Mouse (Mus musculus): Measurements from ENCODE around the gene Slitrk5. TPM values are rescaled to one million over a fixed set of nuclear protein-coding genes. Genes with fewer than 3 reads are reported as not detected.
A peak's percentile ranks its signal among the peaks of the same experiment; 100 is the strongest.
"Not testable (repeated sequence)": the region's sequence is repeated elsewhere in the genome, so short reads cannot be mapped to it uniquely, and the experiment has no call there.

The Slitrk5 gene
- total RNA-seq (2021) = 10 to 100 TPM; 70.2 to 71.7 TPM
- long read RNA-seq, experiment 1, full-length matches to known transcripts = 17 of 35 reads
- long read RNA-seq, experiment 1, partial matches to known transcripts = 0 of 35 reads
- long read RNA-seq, experiment 1, other reads (novel, unspliced or antisense) = 18 of 35 reads
- long read RNA-seq, experiment 2, full-length matches to known transcripts = 9 of 21 reads
- long read RNA-seq, experiment 2, partial matches to known transcripts = 0 of 21 reads
- long read RNA-seq, experiment 2, other reads (novel, unspliced or antisense) = 12 of 21 reads

DNA sequence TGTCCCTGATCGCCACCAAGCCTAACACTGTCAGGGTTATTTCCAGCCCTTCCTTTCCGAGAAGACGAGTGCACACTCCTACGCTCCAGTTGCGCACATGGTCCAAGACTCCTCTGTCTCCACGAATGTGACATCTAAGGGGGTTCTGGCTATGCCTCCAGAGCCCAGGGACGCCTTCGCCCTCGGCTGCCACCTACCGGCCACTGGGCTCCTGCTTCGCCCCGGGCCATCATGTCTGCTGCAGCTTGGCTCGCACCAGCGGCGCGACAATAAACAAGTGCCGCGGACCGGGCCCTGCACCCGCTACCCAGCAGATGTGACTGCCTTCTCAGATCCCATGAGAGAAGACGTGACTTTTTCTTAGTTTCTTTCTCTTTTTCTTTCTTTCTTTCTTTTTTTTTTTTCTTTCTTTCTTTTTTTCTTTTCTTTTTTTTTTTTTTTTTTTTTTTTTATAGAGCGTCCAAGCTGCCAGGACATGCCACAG is at the start of gene Slitrk5:
TSS of gene Slitrk5 (plus strand) at position 434 of the 484 bp plus-strand sequence.
- peak; percentile 96 to 97 for DNase-seq (ENCODE audit: low spot score in 2 of 2)

DNA sequence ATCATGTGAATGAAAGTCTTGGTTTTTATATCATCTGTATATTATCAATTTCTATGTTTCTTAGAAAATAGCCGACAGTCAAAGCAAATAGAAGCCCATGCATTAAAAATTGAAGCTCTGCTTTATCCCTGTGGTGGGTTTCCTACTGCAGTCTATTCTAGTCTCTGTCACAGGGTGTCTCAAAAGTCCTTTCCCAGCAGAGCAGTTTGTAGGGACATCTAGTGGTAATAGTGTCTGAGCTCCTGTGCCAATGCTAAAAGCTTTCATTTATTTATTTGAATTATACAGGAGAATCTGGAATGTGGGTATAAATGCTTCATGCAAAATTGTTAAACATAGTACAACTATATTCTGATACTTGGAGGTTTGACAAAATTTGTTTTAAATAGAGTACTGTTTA is 2.0 kb upstream of the Slitrk5 start:
- DNase-seq (ENCODE audit: low spot score in 2 of 2) = no peak

DNA sequence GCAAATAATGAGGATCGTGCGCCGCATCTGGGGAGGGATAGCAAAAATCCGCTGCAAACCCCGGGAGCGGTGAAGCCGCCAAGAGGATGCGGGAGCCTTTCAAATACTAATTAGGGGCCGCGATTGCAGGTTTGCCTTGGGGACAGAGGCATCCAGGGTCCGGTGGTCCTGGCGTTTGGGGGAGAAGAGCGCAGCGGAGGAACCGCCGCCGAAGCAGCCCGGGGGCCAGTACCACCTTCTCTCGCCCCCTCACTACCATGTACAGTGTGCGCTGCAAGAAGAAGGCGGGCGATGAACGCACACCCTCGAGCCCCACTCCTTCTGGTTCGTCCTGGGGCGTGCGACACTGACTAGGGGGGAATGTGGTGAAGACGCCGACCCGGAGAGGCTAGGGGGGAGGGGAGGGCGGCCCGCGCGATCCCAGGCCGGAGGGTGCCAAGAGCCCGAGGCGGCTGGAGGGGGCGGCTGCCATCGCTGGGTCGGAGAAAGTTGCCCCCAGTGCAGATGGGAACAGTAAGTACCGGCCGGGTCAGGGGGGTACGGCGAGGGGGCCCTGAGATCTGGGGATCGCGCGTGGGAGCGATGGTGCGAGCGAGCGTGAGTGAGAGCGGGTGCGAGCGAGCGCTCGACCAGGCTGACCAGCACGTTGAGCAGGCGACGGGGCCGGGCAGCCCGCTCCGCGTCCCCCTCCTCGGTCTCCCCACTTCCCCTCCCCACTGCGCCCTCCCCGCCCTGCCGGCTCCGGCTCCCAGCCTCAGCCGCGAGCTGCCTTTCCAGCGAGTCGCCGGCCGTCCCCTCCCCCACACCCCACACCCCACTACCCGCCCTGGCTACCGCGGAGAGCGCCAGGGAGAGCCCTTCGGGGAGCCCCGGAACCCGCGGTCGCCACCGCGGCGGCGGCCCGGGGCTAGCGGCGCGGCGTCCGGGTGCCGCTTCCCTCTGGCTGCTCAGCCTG is 591 bp downstream of the Slitrk5 start:
- DNase-seq (ENCODE audit: low spot score in 2 of 2) = peak; percentile 49 to 63

DNA sequence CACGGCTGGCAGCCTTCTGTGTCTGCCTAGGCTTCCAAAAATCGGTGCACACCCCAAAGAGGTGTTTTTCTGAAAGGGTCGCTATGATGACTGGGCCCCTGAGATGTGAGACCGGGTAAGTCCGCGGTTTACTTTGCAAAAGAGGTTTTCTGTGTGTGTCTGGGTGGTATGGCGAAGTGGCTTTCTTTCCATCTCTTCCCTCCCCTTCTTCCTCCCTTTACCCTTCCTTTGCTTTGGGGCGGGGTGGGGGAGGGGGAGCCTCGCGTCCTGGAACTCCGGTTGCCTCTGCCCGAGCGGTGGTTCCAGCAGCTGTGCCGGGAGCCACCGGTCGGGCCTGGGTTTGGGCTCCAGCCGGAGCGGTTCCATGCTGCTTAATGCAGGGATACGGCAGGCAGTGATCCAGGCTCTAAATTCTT is 1.3 kb downstream of the Slitrk5 start:
- peak; percentile 56 for DNase-seq (ENCODE audit: low spot score in 2 of 2)

DNA sequence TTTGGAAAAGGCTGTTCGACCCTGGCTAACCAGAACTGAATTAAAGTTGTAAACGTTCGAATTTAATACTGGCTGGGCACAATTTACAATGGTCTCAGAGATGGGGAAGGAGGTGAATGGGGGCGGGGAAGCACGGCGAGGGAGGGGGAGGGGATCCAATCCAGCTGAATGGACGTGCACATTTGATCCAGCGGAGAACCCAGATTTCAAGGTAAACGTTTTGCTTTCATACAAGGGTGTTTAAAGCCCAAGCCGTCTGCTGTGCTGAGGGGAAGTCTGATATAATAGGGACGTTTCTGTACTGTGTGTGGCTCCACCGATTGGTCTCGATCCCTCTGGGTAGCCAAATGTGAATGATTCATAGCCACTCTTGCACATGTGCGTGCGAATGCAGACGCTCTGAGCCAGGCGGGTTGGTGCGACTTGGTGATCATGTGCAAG is 2.0 kb downstream of the Slitrk5 start:
- peak; percentile 48 to 51 for DNase-seq (ENCODE audit: low spot score in 2 of 2)

DNA sequence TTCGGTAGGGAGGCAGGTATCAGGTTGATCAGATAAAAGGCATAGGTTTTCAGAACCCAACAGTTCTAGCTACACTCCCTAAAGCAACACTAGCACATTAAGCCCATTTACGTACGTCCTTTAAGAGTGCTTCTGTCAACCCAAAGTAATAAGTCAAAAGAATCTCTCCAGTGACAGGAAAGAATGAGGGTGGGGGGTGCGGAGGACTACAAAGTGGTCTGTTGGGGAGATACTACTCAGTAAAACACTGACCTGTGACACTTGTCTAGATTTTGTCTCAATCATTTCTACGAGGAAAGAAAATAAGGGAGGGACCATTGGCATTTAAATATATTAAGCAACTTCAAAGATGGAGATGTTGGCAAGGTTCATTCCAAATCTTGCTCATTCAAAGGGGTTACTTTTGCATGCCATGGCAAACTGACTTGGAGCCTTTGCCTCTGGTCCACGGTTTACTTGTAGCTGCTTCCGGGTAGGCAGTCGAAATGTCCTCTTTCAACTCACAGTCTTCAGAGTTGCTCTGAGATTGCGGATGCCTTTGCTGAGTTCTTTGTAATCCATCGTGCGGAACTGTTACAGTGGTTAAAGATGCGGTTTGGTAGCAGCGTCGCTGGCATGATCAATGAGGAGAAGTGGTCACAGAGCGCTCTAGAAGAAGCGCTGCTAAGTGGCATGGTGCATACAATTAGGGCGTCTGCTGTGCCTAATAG is 2.6 kb downstream of the Slitrk5 start:
- DNase-seq (ENCODE audit: low spot score in 2 of 2) = no peak

DNA sequence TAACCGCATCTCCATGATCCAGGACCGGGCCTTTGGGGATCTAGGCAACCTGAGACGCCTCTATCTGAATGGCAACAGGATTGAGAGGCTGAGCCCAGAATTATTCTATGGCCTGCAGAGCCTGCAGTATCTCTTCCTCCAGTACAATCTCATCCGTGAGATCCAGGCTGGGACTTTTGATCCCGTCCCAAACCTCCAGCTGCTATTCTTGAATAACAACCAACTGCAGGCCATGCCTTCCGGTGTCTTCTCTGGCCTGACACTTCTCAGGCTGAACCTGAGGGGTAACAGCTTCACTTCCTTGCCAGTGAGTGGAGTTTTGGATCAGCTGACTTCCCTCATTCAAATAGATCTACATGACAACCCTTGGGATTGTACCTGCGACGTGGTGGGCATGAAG is 5.4 kb downstream of the Slitrk5 start:
- no peak for DNase-seq (ENCODE audit: low spot score in 2 of 2)

DNA sequence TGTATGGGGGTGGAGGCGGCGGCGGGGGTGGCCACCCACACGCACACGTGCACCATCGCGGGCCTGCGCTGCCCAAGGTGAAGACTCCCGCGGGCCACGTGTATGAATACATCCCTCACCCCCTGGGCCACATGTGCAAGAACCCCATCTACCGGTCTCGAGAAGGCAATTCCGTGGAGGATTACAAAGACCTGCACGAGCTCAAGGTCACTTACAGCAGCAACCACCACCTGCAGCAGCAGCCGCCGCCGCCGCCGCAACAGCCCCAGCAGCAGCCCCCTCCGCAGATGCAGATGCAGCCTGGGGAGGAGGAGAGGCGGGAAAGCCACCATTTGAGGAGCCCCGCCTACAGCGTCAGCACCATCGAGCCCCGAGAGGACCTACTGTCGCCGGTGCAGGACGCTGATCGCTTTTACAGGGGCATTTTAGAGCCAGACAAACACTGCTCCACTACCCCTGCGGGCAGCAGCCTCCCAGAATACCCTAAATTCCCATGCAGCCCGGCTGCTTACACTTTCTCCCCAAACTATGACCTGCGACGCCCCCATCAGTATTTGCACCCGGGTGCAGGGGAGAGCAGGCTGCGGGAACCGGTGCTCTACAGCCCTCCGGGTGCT is 6.3 kb downstream of the Slitrk5 start:
- peak; percentile 28 to 58 for DNase-seq (ENCODE audit: low spot score in 2 of 2)

DNA sequence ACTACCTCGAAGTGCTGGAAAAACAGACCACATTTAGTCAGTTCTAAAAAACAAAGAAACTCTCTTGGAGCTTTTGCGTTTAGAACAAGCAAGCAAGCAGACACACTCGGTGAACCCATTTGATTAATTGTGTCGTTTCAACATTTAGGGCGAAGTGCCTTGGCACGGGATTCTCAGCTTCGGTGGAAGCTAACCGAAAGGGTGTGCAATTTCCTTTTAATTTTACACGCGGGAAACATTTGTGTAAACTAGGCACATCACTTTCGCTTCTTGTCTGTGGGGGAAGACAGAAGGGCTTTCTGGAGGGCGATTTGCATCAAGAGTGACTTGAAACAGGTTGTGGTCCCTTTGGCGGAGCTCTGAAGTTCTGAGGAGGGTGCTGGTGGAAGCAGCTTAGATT is 6.9 kb downstream of the Slitrk5 start:
- no peak for DNase-seq (ENCODE audit: low spot score in 2 of 2)

DNA sequence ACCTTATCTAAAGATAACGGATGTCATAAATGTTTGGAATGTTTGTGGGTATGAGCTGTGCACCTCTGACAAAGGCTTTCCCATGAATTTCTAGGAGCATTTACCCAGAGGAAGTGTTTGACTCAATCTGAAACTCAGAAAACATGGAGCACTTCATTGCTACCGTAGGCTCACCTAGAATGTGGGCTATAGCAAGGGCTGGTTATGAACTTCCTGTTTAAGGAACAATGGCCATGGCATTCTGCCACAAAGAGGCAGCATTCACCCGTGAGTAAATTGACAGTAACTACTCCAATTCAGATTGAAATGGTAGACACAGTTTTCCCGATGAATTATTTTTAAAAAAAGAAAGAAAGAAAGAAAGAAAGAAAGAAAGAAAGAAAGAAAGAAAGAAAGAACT is 8.6 kb downstream of the Slitrk5 start:
- DNase-seq (ENCODE audit: low spot score in 2 of 2) = no peak

DNA sequence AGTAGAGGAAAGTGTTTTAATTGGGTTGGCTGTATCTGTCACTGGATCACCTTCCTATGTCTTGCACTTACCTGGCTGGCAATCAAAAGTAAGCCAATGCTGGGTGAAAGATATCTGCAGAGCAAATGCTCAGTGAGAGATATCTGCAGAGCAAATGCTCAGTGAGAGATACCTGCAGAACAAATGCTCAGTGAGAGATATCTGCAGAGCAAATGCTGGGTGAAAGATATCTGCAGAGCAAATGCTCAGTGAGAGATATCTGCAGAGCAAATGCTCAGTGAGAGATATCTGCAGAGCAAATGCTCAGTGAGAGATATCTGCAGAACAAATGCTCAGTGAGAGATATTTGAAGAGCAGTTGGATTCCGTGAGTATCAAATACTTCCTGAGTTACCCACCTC is 15.2 kb downstream of the Slitrk5 start:
- not testable (repeated sequence) for DNase-seq (ENCODE audit: low spot score in 2 of 2)

DNA sequence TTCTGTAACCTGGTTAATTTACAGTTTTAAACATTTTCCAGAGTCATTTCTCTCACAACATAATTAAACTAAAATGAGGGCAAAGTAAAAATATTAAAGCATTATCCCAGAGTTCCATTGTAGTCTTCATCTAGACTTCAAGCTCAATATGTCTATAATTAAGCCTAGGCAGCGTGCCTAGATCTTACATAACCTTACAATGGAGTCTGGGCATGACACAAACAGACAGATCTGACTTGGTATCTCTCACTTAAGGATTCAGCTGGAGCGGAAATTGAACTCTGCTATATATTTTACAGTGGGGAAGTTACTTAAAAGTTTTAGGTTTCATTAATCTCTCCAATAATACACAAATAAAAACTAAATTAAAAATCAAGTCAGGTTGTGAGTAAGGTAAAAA is 54.9 kb downstream of the Slitrk5 start:
- DNase-seq (ENCODE audit: low spot score in 2 of 2) = no peak
